Mouse (Mus musculus) hindbrain, embryonic 16.5 days (tissue): ENCODE measurements around the gene Asns. TPM values are rescaled to one million over a fixed set of nuclear protein-coding genes. Genes with fewer than 3 reads are reported as not detected.

Experiments used
- ATAC-seq: fragments of 200-750 bp; cut with Nextera tagmentation; 2 replicates; pipeline ENCODE4 v1.8.0; 2017; ENCODE audit warnings: moderate TSS enrichment, moderate library complexity
- H3K27ac ChIP-seq: fragments of 300-500 bp; sonication (generic); 2 replicates; pipeline ENCODE4 v1.5.1; 2014; ENCODE audit warnings: low read depth, mild to moderate bottlenecking, control low read depth, low read length, moderate library complexity
- H3K27me3 ChIP-seq: fragments of 300-500 bp; sonication (generic); replicated peaks from 2 replicates; pipeline ENCODE4 v1.6.1; 2014; ENCODE audit warnings: low read length; ENCODE audit not compliant: control insufficient read depth, insufficient read depth
- H3K36me3 ChIP-seq: fragments of 300-500 bp; sonication (generic); 2 replicates; pipeline ENCODE4 v1.6.1; 2014; ENCODE audit warnings: mild to moderate bottlenecking, low read length, moderate library complexity, mixed read lengths; ENCODE audit not compliant: control insufficient read depth, insufficient read depth
- H3K4me1 ChIP-seq: fragments of 300-500 bp; sonication (generic); 2 replicates; pipeline ENCODE4 v1.6.1; 2014; ENCODE audit warnings: low read depth, low read length; ENCODE audit not compliant: control insufficient read depth, insufficient read depth
- H3K4me2 ChIP-seq: fragments of 300-500 bp; sonication (generic); 2 replicates; pipeline ENCODE4 v1.6.1; 2014; ENCODE audit warnings: mild to moderate bottlenecking, low read length, control low read depth, moderate library complexity
- H3K4me3 ChIP-seq: fragments of 300-500 bp; sonication (generic); 2 replicates; pipeline ENCODE4 v1.5.1; 2014; ENCODE audit warnings: mild to moderate bottlenecking, low read length, control low read depth, moderate library complexity
- H3K9ac ChIP-seq: fragments of 300-500 bp; sonication (generic); 2 replicates; pipeline ENCODE4 v1.6.1; 2014; ENCODE audit warnings: low read depth, mild to moderate bottlenecking, control low read depth, low read length, moderate library complexity
- H3K9me3 ChIP-seq: fragments of 300-500 bp; sonication (generic); 2 replicates; pipeline ENCODE4 v1.6.1; 2014; ENCODE audit warnings: mild to moderate bottlenecking, low read length, moderate library complexity; ENCODE audit not compliant: control insufficient read depth
- WGBS: fragments of 180-500 bp; shearing (Covaris S2); extraction: QIAGEN DNeasy Blood & Tissue Kit; methylation state at CpG from one replicate; pipeline ENCODE4 v1.1.7; 2014; 5-methylcytosine and 5-hydroxymethylcytosine counted together
- polyA plus RNA-seq: library from polyadenylated mRNA; unstranded; fragments of >200 nt; fragmentation: Nextera tagmentation; extraction: Ambion mirVana; gene quantifications from 2 replicates; pipeline ENCODE4 v1.2.1, GENCODE M21; 2015

Gene Asns
- polyA plus RNA-seq, 1 experiment from 2014 or later, result 131 TPM

- WGBS, result 78% methylated on average over 3 of the region's 3 CpGs
- H3K4me1 ChIP-seq, result no peaks in the 10 kb centered on the region
- no peak overlapping the region for H3K4me3 ChIP-seq
- H3K9ac ChIP-seq, result no peak overlapping the region
- ATAC-seq, result no peak
- no peaks in the 10 kb centered on the region for H3K9me3 ChIP-seq
- no peak overlapping the region for H3K4me2 ChIP-seq
- H3K36me3 ChIP-seq, result no peaks in the 10 kb centered on the region
- H3K27me3 ChIP-seq, result no peaks in the 10 kb centered on the region
- no peak overlapping the region for H3K27ac ChIP-seq
These were observed 18.8 kb upstream of the Asns start for GRCm38 (mm10) chr6:7711837-7712330.

- H3K27me3 ChIP-seq, result no peaks in the 10 kb centered on the region
- no peak for ATAC-seq
- WGBS, result 84% methylated on average over 3 of the region's 3 CpGs
These were observed 15.2 kb upstream of the Asns start for GRCm38 (mm10) chr6:7708246-7708645.

GRCm38 (mm10) chr6:7706796-7707195, 13.7 kb upstream of the Asns start:
- Histone ChIP-seq H3K9me3 (no peaks in the 10 kb centered on the region), H3K36me3 (no peaks in the 10 kb centered on the region), H3K9ac (no peak overlapping the region), H3K27ac (no peak overlapping the region), H3K27me3 (no peaks in the 10 kb centered on the region), H3K4me1 (no peaks in the 10 kb centered on the region), H3K4me3 (no peak overlapping the region), H3K4me2 (no peak overlapping the region)
- no peak for ATAC-seq
- WGBS, result 33% methylated on average over 1 of the region's 1 CpGs

More at GRCm38 (mm10) chr6:7708246-7708645, 15.2 kb upstream of the Asns start:
- Histone ChIP-seq H3K9ac (no peak overlapping the region), H3K4me1 (no peaks in the 10 kb centered on the region), H3K9me3 (no peaks in the 10 kb centered on the region), H3K4me3 (no peak overlapping the region), H3K36me3 (no peaks in the 10 kb centered on the region), H3K27ac (no peak overlapping the region), H3K4me2 (no peak overlapping the region)

GRCm38 (mm10) chr6:7697999-7698699, 5.1 kb upstream of the Asns start:
- H3K27me3 ChIP-seq, result no peaks in the 10 kb centered on the region; the same call in 1 of the 2 replicates
- H3K9ac ChIP-seq, result no peak overlapping the region
- H3K9me3 ChIP-seq, result no peaks in the 10 kb centered on the region
- H3K4me1 ChIP-seq, result no peaks in the 10 kb centered on the region
- H3K4me2 ChIP-seq, result no peak overlapping the region
- H3K36me3 ChIP-seq, result no peaks in the 10 kb centered on the region
- no peak for ATAC-seq
- H3K27ac ChIP-seq, result no peak overlapping the region
- WGBS, result 74% methylated on average over 6 of the region's 6 CpGs
- H3K4me3 ChIP-seq, result no peak overlapping the region

GRCm38 (mm10) chr6:7697077-7697643, 4.1 kb upstream of the Asns start:
- H3K9ac ChIP-seq, result no peak overlapping the region
- no peak overlapping the region for H3K4me3 ChIP-seq
- H3K36me3 ChIP-seq, result no peaks in the 10 kb centered on the region
- H3K27ac ChIP-seq, result no peak overlapping the region
- H3K4me2 ChIP-seq, result no peak overlapping the region
- H3K4me1 ChIP-seq, result peaks cover under 1% of the 10 kb centered on the region; the same call in 1 of the 2 replicates
- H3K27me3 ChIP-seq, result no peaks in the 10 kb centered on the region; the same call in 1 of the 2 replicates
- 84% methylated on average over 4 of the region's 4 CpGs for WGBS
- no peak for ATAC-seq
- no peaks in the 10 kb centered on the region for H3K9me3 ChIP-seq

GRCm38 (mm10) chr6:7696641-7697040, 3.6 kb upstream of the Asns start:
- H3K4me2 ChIP-seq, result no peak overlapping the region
- H3K9me3 ChIP-seq, result no peaks in the 10 kb centered on the region
- peaks cover 3% of the 10 kb centered on the region; the same call in 1 of the 2 replicates for H3K4me1 ChIP-seq
- no peaks in the 10 kb centered on the region; the same call in 1 of the 2 replicates for H3K27me3 ChIP-seq
- no peak overlapping the region for H3K9ac ChIP-seq
- no peak overlapping the region for H3K4me3 ChIP-seq
- H3K27ac ChIP-seq, result no peak overlapping the region
- H3K36me3 ChIP-seq, result no peaks in the 10 kb centered on the region
- 82% methylated on average over 3 of the region's 3 CpGs for WGBS
- ATAC-seq, result no peak

- Histone ChIP-seq H3K36me3 (no peaks in the 10 kb centered on the region), H3K4me2 (no peak overlapping the region), H3K27ac (no peak overlapping the region), H3K27me3 (no peaks in the 10 kb centered on the region; the same call in 1 of the 2 replicates), H3K9ac (no peak overlapping the region), H3K4me3 (no peak overlapping the region), H3K4me1 (peaks cover 3% of the 10 kb centered on the region; the same call in 1 of the 2 replicates), H3K9me3 (no peaks in the 10 kb centered on the region)
- 86% methylated on average over 4 of the region's 4 CpGs for WGBS
- no peak for ATAC-seq
These were observed 2.8 kb upstream of the Asns start for GRCm38 (mm10) chr6:7695901-7696300.

- Histone ChIP-seq H3K4me1 (peaks cover 3% of the 10 kb centered on the region; the same call in 1 of the 2 replicates), H3K4me2 (no peak overlapping the region; the same call in 1 of the 2 replicates), H3K36me3 (no peaks in the 10 kb centered on the region), H3K9me3 (no peaks in the 10 kb centered on the region), H3K4me3 (no peak overlapping the region), H3K9ac (no peak overlapping the region), H3K27ac (no peak overlapping the region), H3K27me3 (no peaks in the 10 kb centered on the region; the same call in 1 of the 2 replicates)
- WGBS, result 69% methylated on average over 5 of the region's 5 CpGs
- ATAC-seq, result no peak
These were observed 612 bp upstream of the Asns start for GRCm38 (mm10) chr6:7693666-7694065.

- H3K36me3 ChIP-seq, result no peaks in the 10 kb centered on the region
- H3K27ac ChIP-seq, result peak overlapping the region; percentile 72
- H3K4me2 ChIP-seq, result peak overlapping the region; percentile 87
- peak; percentile 69 for ATAC-seq
- no peaks in the 10 kb centered on the region; the same call in 1 of the 2 replicates for H3K27me3 ChIP-seq
- WGBS, result 0% methylated on average over 12 of the region's 12 CpGs
- peaks cover 3% of the 10 kb centered on the region; the same call in 1 of the 2 replicates for H3K4me1 ChIP-seq
- H3K9me3 ChIP-seq, result no peaks in the 10 kb centered on the region
- H3K4me3 ChIP-seq, result peak overlapping the region; percentile 88
- H3K9ac ChIP-seq, result peak overlapping the region; percentile 81
These were observed 603 bp downstream of the Asns start for GRCm38 (mm10) chr6:7692451-7692850.
